Mouse (Mus musculus): ENCODE data around the gene Fermt3. TPM values are rescaled to one million over a fixed set of nuclear protein-coding genes. Genes with fewer than 3 reads are reported as not detected.

Fermt3 gene
- polyA plus RNA-seq, 1 experiment from 2014 or later = 10.4 TPM

- 83% methylated on average over 11 of the region's 11 CpGs for WGBS
- H3K36me3 ChIP-seq (ENCODE audit: control insufficient read depth, insufficient read depth, low read length) = peaks cover 51% of the 10 kb centered on the region
- no peaks in the 10 kb centered on the region for H3K9me3 ChIP-seq (ENCODE audit: control insufficient read depth, low read length)
- no peaks in the 10 kb centered on the region for H3K4me1 ChIP-seq (ENCODE audit: control insufficient read depth, insufficient read depth, low read length)
- H3K27ac ChIP-seq (replicated peaks; ENCODE audit: low read depth, low read length) = no peak overlapping the region; the same call in 1 of the 2 replicates
- H3K4me2 ChIP-seq (ENCODE audit: low read depth, low read length) = no peak overlapping the region
- H3K27me3 ChIP-seq (replicated peaks; ENCODE audit: control insufficient read depth, insufficient read depth, low read length) = no peaks in the 10 kb centered on the region
- H3K9ac ChIP-seq (ENCODE audit: low read depth, low read length) = no peak overlapping the region
- no peak overlapping the region for H3K4me3 ChIP-seq (ENCODE audit: low read depth, low read length)
- no peak for ATAC-seq (ENCODE audit: low read depth)
- no peak for DNase-seq (ENCODE audit: low spot score)
These were observed 723 bp downstream of the Fermt3 start for GRCm38 (mm10) chr19:7018546-7018945.

GRCm38 (mm10) chr19:7017541-7018457, 1.5 kb downstream of the Fermt3 start:
- no peaks in the 10 kb centered on the region for H3K9me3 ChIP-seq (ENCODE audit: control insufficient read depth, low read length)
- H3K4me3 ChIP-seq (ENCODE audit: low read depth, low read length) = no peak overlapping the region
- peaks cover 43% of the 10 kb centered on the region for H3K36me3 ChIP-seq (ENCODE audit: control insufficient read depth, insufficient read depth, low read length)
- no peak for ATAC-seq (ENCODE audit: low read depth)
- H3K4me1 ChIP-seq (ENCODE audit: control insufficient read depth, insufficient read depth, low read length) = no peaks in the 10 kb centered on the region
- H3K9ac ChIP-seq (ENCODE audit: low read depth, low read length) = no peak overlapping the region
- no peaks in the 10 kb centered on the region for H3K27me3 ChIP-seq (replicated peaks; ENCODE audit: control insufficient read depth, insufficient read depth, low read length)
- no peak overlapping the region for H3K27ac ChIP-seq (replicated peaks; ENCODE audit: low read depth, low read length)
- 85% methylated on average over 12 of the region's 12 CpGs for WGBS
- no peak overlapping the region for H3K4me2 ChIP-seq (ENCODE audit: low read depth, low read length)
- no peak for DNase-seq (ENCODE audit: low spot score)

DNA sequence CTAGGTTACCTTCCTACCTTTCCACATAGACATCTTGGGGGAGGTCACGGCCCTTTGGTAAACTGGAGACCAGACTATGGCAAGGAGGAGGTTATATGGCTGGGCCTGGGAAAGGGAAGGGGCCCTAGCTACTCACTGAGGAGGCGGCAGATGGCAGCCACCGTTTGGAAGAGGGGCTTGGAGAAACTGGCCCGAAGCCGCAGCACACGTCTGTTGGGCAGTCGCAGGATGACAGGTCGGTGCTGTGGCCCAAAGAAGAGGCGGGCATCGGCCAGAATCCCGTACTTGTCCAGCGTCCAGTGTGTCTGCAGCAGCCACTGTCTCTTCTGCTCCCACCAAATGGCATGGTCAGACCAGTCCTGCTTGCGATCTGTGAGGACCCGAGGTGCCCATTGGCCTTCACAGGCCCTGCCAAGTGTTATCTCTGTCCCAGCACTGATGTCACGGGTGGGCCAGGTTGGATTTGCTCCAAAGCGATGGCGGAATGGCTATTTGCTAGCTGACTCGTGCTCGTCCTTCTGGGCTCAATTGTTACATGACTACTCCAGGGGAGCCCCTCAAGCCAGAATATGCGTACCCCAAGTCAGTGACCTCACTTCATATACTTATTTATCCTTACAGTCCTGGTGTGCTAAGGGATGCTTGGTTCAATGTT, 4.7 kb downstream of the Fermt3 start:
- no peaks in the 10 kb centered on the region for H3K9me3 ChIP-seq (ENCODE audit: control insufficient read depth, low read length)
- no peak for DNase-seq (ENCODE audit: low spot score)
- ATAC-seq (ENCODE audit: low read depth) = no peak
- no peak overlapping the region for H3K4me2 ChIP-seq (ENCODE audit: low read depth, low read length)
- H3K9ac ChIP-seq (ENCODE audit: low read depth, low read length) = no peak overlapping the region
- WGBS = 94% methylated on average over 19 of the region's 20 CpGs
- no peaks in the 10 kb centered on the region for H3K4me1 ChIP-seq (ENCODE audit: control insufficient read depth, insufficient read depth, low read length)
- H3K27ac ChIP-seq (replicated peaks; ENCODE audit: low read depth, low read length) = no peak overlapping the region
- H3K4me3 ChIP-seq (ENCODE audit: low read depth, low read length) = no peak overlapping the region
- peaks cover 12% of the 10 kb centered on the region; the same call in 1 of the 2 replicates for H3K36me3 ChIP-seq (ENCODE audit: control insufficient read depth, insufficient read depth, low read length)
- H3K27me3 ChIP-seq (replicated peaks; ENCODE audit: control insufficient read depth, insufficient read depth, low read length) = no peaks in the 10 kb centered on the region

GRCm38 (mm10) chr19:7013984-7014383, 5.3 kb downstream of the Fermt3 start:
- Histone ChIP-seq H3K4me1 (ENCODE audit: control insufficient read depth, insufficient read depth, low read length) (no peaks in the 10 kb centered on the region), H3K4me2 (ENCODE audit: low read depth, low read length) (no peak overlapping the region), H3K9ac (ENCODE audit: low read depth, low read length) (no peak overlapping the region), H3K9me3 (ENCODE audit: control insufficient read depth, low read length) (no peaks in the 10 kb centered on the region), H3K36me3 (ENCODE audit: control insufficient read depth, insufficient read depth, low read length) (peaks cover 6% of the 10 kb centered on the region; the same call in 1 of the 2 replicates), H3K27ac (replicated peaks; ENCODE audit: low read depth, low read length) (no peak overlapping the region), H3K4me3 (ENCODE audit: low read depth, low read length) (no peak overlapping the region), H3K27me3 (replicated peaks; ENCODE audit: control insufficient read depth, insufficient read depth, low read length) (no peaks in the 10 kb centered on the region)
- WGBS = 81% methylated on average over 8 of the region's 9 CpGs
- DNase-seq (ENCODE audit: low spot score) (no peak), ATAC-seq (ENCODE audit: low read depth) (no peak)

DNA sequence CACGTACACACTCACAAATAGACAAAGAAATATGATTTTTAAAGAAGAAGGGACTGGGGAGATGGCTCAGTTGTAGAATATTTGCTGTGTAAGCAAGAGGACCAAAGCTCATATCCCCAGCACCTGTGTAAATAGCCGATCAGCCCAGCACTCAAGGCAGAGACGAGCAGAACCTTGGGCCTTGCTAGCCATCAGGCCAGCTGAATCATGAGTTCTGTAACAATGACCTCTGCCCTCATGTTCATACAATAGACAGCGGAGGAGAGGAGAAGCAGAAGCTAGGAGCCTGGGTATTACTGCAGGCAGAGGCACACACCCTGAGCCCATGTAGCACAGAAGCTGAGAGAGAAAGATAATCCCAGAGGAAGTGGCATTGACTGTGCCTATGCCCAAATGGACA, 6.8 kb downstream of the Fermt3 start:
- Histone ChIP-seq H3K4me2 (ENCODE audit: low read depth, low read length) (no peak overlapping the region), H3K27me3 (replicated peaks; ENCODE audit: control insufficient read depth, insufficient read depth, low read length) (no peaks in the 10 kb centered on the region), H3K9me3 (ENCODE audit: control insufficient read depth, low read length) (no peaks in the 10 kb centered on the region), H3K36me3 (ENCODE audit: control insufficient read depth, insufficient read depth, low read length) (0 out of 2 replicates have a peak, but pooled peaks cover 6% of the 10 kb centered on the region), H3K4me3 (ENCODE audit: low read depth, low read length) (no peak overlapping the region), H3K27ac (replicated peaks; ENCODE audit: low read depth, low read length) (no peak overlapping the region), H3K9ac (ENCODE audit: low read depth, low read length) (no peak overlapping the region), H3K4me1 (ENCODE audit: control insufficient read depth, insufficient read depth, low read length) (no peaks in the 10 kb centered on the region)
- 79% methylated on average over 4 of the region's 4 CpGs for WGBS
- no peak for ATAC-seq (ENCODE audit: low read depth)
- no peak for DNase-seq (ENCODE audit: low spot score)

DNA sequence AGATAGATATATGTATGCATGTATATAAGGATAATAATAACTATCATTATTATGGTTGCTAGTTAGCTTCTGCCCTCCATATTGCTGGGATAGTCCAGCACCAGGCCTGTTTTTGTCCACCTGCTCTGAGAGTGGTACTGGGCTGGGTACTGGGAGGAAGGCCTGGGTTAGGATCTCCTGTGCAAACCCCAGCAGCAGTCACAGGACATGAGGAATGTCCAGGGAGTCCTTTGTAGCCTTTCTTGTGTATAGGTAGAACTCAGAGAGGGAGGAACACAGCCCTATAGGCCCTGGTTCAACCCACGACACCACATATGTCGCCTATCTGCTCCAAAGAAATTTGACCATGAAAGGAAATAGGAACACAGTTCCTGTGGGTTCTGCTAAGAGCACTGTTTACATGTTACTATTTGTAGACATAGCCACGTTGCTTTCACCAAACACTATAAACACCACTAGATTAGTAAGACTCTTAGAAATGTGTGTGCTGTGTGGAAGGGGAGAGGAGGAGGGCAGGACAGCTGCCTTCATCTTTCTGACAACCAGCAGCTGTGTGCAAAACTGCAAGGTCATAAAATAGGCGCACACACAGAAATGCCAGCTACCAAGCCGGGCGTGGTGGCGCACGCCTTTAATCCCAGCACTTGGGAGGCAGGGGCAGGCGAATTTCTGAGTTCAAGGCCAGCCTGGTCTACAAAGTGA, 12.2 kb downstream of the Fermt3 start:
- no peaks in the 10 kb centered on the region for H3K9me3 ChIP-seq (ENCODE audit: control insufficient read depth, low read length)
- no peaks in the 10 kb centered on the region for H3K27me3 ChIP-seq (replicated peaks; ENCODE audit: control insufficient read depth, insufficient read depth, low read length)
- H3K4me2 ChIP-seq (ENCODE audit: low read depth, low read length) = no peak overlapping the region
- no peaks in the 10 kb centered on the region for H3K4me1 ChIP-seq (ENCODE audit: control insufficient read depth, insufficient read depth, low read length)
- no peak for DNase-seq (ENCODE audit: low spot score)
- H3K9ac ChIP-seq (ENCODE audit: low read depth, low read length) = no peak overlapping the region
- no peak overlapping the region for H3K27ac ChIP-seq (replicated peaks; ENCODE audit: low read depth, low read length)
- no peak; the same call in 1 of the 2 replicates for ATAC-seq (ENCODE audit: low read depth)
- H3K36me3 ChIP-seq (ENCODE audit: control insufficient read depth, insufficient read depth, low read length) = no peaks in the 10 kb centered on the region
- 79% methylated on average over 9 of the region's 9 CpGs for WGBS
- H3K4me3 ChIP-seq (ENCODE audit: low read depth, low read length) = no peak overlapping the region

- Histone ChIP-seq H3K4me1 (ENCODE audit: control insufficient read depth, insufficient read depth, low read length) (peaks cover 16% of the 10 kb centered on the region; the same call in 1 of the 2 replicates), H3K9ac (ENCODE audit: low read depth, low read length) (no peak overlapping the region), H3K36me3 (ENCODE audit: control insufficient read depth, insufficient read depth, low read length) (peaks cover 21% of the 10 kb centered on the region), H3K27me3 (replicated peaks; ENCODE audit: control insufficient read depth, insufficient read depth, low read length) (no peaks in the 10 kb centered on the region), H3K4me2 (ENCODE audit: low read depth, low read length) (no peak overlapping the region), H3K4me3 (ENCODE audit: low read depth, low read length) (no peak overlapping the region), H3K27ac (replicated peaks; ENCODE audit: low read depth, low read length) (no peak overlapping the region), H3K9me3 (ENCODE audit: control insufficient read depth, low read length) (no peaks in the 10 kb centered on the region)
- no peak for DNase-seq (ENCODE audit: low spot score)
- 91% methylated on average over 19 of the region's 19 CpGs for WGBS
- no peak for ATAC-seq (ENCODE audit: low read depth)
These were observed 19.8 kb downstream of the Fermt3 start for GRCm38 (mm10) chr19:6999360-7000063.

- no peak for ATAC-seq (ENCODE audit: low read depth)
- Histone ChIP-seq H3K4me2 (ENCODE audit: low read depth, low read length) (no peak overlapping the region), H3K9ac (ENCODE audit: low read depth, low read length) (no peak overlapping the region), H3K27ac (replicated peaks; ENCODE audit: low read depth, low read length) (no peak overlapping the region), H3K9me3 (ENCODE audit: control insufficient read depth, low read length) (no peaks in the 10 kb centered on the region), H3K27me3 (replicated peaks; ENCODE audit: control insufficient read depth, insufficient read depth, low read length) (no peaks in the 10 kb centered on the region), H3K36me3 (ENCODE audit: control insufficient read depth, insufficient read depth, low read length) (peaks cover 21% of the 10 kb centered on the region), H3K4me1 (ENCODE audit: control insufficient read depth, insufficient read depth, low read length) (peaks cover 22% of the 10 kb centered on the region; the same call in 1 of the 2 replicates), H3K4me3 (ENCODE audit: low read depth, low read length) (no peak overlapping the region)
- DNase-seq (ENCODE audit: low spot score) = no peak
- WGBS = 78% methylated on average over 9 of the region's 9 CpGs
These were observed 21.5 kb downstream of the Fermt3 start for GRCm38 (mm10) chr19:6997721-6998290.
